Mouse (Mus musculus): ENCODE data around the gene Pacrg. TPM values are rescaled to one million over a fixed set of nuclear protein-coding genes. Genes with fewer than 3 reads are reported as not detected.
A peak's percentile ranks its signal among the peaks of the same experiment; 100 is the strongest.

Pacrg gene
- polyA plus RNA-seq, 1 experiment from 2014 or later: 0.57 TPM

- peak overlapping the region; percentile 1; the same call in 1 of the 2 replicates for H3K27ac ChIP-seq (ENCODE audit: low read depth, low read length)
- peak overlapping the region; percentile 68 for H3K9ac ChIP-seq (ENCODE audit: low read depth, low read length)
- ATAC-seq: peak; percentile 62
These were observed 655 bp upstream of the Pacrg start for GRCm38 (mm10) chr17:10840731-10841201.

GRCm38 (mm10) chr17:10818971-10819370 is 21.1 kb downstream of the Pacrg start:
- ATAC-seq: no peak
- no peaks in the 10 kb centered on the region for H3K9me3 ChIP-seq (ENCODE audit: control insufficient read depth)
- no peak overlapping the region for H3K27ac ChIP-seq (ENCODE audit: low read depth, low read length)
- TF ChIP-seq CTCF (IDR thresholded peaks at IDR 0.05; ENCODE audit: low read depth): no peak
- H3K4me1 ChIP-seq (replicated peaks; ENCODE audit: control insufficient read depth, insufficient read depth, low read length): no peaks in the 10 kb centered on the region
- H3K36me3 ChIP-seq (ENCODE audit: control insufficient read depth, insufficient read depth): no peaks in the 10 kb centered on the region
- H3K9ac ChIP-seq (ENCODE audit: low read depth, low read length): no peak overlapping the region
- 75% methylated on average over 4 of the region's 4 CpGs for WGBS
- H3K27me3 ChIP-seq (replicated peaks; ENCODE audit: control insufficient read depth, insufficient read depth, low read length): no peaks in the 10 kb centered on the region
- no peak overlapping the region for H3K4me2 ChIP-seq (replicated peaks; ENCODE audit: low read depth)
- H3K4me3 ChIP-seq (ENCODE audit: low read depth, low read length): no peak overlapping the region

More at GRCm38 (mm10) chr17:10840731-10841201, 655 bp upstream of the Pacrg start:
- peak; percentile 73 for TF ChIP-seq CTCF (IDR thresholded peaks at IDR 0.05; ENCODE audit: low read depth)
- H3K4me3 ChIP-seq (ENCODE audit: low read depth, low read length): peak overlapping the region; percentile 83
- 2% methylated on average over 20 of the region's 20 CpGs for WGBS
- no peaks in the 10 kb centered on the region for H3K9me3 ChIP-seq (ENCODE audit: control insufficient read depth)
- H3K4me1 ChIP-seq (replicated peaks; ENCODE audit: control insufficient read depth, insufficient read depth, low read length): 0 out of 2 replicates have a peak, but pooled peaks cover 3% of the 10 kb centered on the region
- no peaks in the 10 kb centered on the region for H3K36me3 ChIP-seq (ENCODE audit: control insufficient read depth, insufficient read depth)
- H3K27me3 ChIP-seq (replicated peaks; ENCODE audit: control insufficient read depth, insufficient read depth, low read length): no peaks in the 10 kb centered on the region
- H3K4me2 ChIP-seq (replicated peaks; ENCODE audit: low read depth): peak overlapping the region; percentile 90

- Histone ChIP-seq H3K9me3 (ENCODE audit: control insufficient read depth) (no peaks in the 10 kb centered on the region), H3K4me1 (replicated peaks; ENCODE audit: control insufficient read depth, insufficient read depth, low read length) (no peaks in the 10 kb centered on the region), H3K4me3 (ENCODE audit: low read depth, low read length) (no peak overlapping the region), H3K36me3 (ENCODE audit: control insufficient read depth, insufficient read depth) (no peaks in the 10 kb centered on the region), H3K4me2 (replicated peaks; ENCODE audit: low read depth) (no peak overlapping the region), H3K9ac (ENCODE audit: low read depth, low read length) (no peak overlapping the region), H3K27me3 (replicated peaks; ENCODE audit: control insufficient read depth, insufficient read depth, low read length) (no peaks in the 10 kb centered on the region), H3K27ac (ENCODE audit: low read depth, low read length) (no peak overlapping the region)
- TF ChIP-seq CTCF (IDR thresholded peaks at IDR 0.05; ENCODE audit: low read depth): no peak
- 85% methylated on average over 2 of the region's 2 CpGs for WGBS
- no peak for ATAC-seq
These were observed 31.5 kb downstream of the Pacrg start for GRCm38 (mm10) chr17:10808571-10808970.

GRCm38 (mm10) chr17:10807261-10807998 is 32.7 kb downstream of the Pacrg start:
- no peaks in the 10 kb centered on the region for H3K9me3 ChIP-seq (ENCODE audit: control insufficient read depth)
- ATAC-seq: no peak
- no peak overlapping the region for H3K9ac ChIP-seq (ENCODE audit: low read depth, low read length)
- H3K4me1 ChIP-seq (replicated peaks; ENCODE audit: control insufficient read depth, insufficient read depth, low read length): no peaks in the 10 kb centered on the region
- TF ChIP-seq CTCF (IDR thresholded peaks at IDR 0.05; ENCODE audit: low read depth): no peak
- H3K27me3 ChIP-seq (replicated peaks; ENCODE audit: control insufficient read depth, insufficient read depth, low read length): no peaks in the 10 kb centered on the region
- no peak overlapping the region for H3K4me2 ChIP-seq (replicated peaks; ENCODE audit: low read depth)
- no peak overlapping the region for H3K4me3 ChIP-seq (ENCODE audit: low read depth, low read length)
- WGBS: 84% methylated on average over 13 of the region's 13 CpGs
- H3K27ac ChIP-seq (ENCODE audit: low read depth, low read length): no peak overlapping the region
- no peaks in the 10 kb centered on the region for H3K36me3 ChIP-seq (ENCODE audit: control insufficient read depth, insufficient read depth)

GRCm38 (mm10) chr17:10806692-10807091 is 33.4 kb downstream of the Pacrg start:
- Histone ChIP-seq H3K27ac (ENCODE audit: low read depth, low read length) (no peak overlapping the region), H3K4me2 (replicated peaks; ENCODE audit: low read depth) (no peak overlapping the region), H3K36me3 (ENCODE audit: control insufficient read depth, insufficient read depth) (no peaks in the 10 kb centered on the region), H3K27me3 (replicated peaks; ENCODE audit: control insufficient read depth, insufficient read depth, low read length) (no peaks in the 10 kb centered on the region), H3K9ac (ENCODE audit: low read depth, low read length) (no peak overlapping the region), H3K4me3 (ENCODE audit: low read depth, low read length) (no peak overlapping the region), H3K4me1 (replicated peaks; ENCODE audit: control insufficient read depth, insufficient read depth, low read length) (no peaks in the 10 kb centered on the region), H3K9me3 (ENCODE audit: control insufficient read depth) (no peaks in the 10 kb centered on the region)
- 69% methylated on average over 4 of the region's 4 CpGs for WGBS
- ATAC-seq: no peak
- no peak for TF ChIP-seq CTCF (IDR thresholded peaks at IDR 0.05; ENCODE audit: low read depth)

- WGBS: 39% methylated on average over 3 of the region's 3 CpGs
- Histone ChIP-seq H3K4me1 (replicated peaks; ENCODE audit: control insufficient read depth, insufficient read depth, low read length) (no peaks in the 10 kb centered on the region), H3K27ac (ENCODE audit: low read depth, low read length) (no peak overlapping the region), H3K4me2 (replicated peaks; ENCODE audit: low read depth) (no peak overlapping the region), H3K9ac (ENCODE audit: low read depth, low read length) (no peak overlapping the region), H3K27me3 (replicated peaks; ENCODE audit: control insufficient read depth, insufficient read depth, low read length) (no peaks in the 10 kb centered on the region), H3K9me3 (ENCODE audit: control insufficient read depth) (no peaks in the 10 kb centered on the region), H3K4me3 (ENCODE audit: low read depth, low read length) (no peak overlapping the region), H3K36me3 (ENCODE audit: control insufficient read depth, insufficient read depth) (no peaks in the 10 kb centered on the region)
- ATAC-seq: no peak
- no peak for TF ChIP-seq CTCF (IDR thresholded peaks at IDR 0.05; ENCODE audit: low read depth)
These were observed 48.5 kb downstream of the Pacrg start for GRCm38 (mm10) chr17:10791661-10792060.
